Mouse (Mus musculus): ENCODE data around the gene Fabp3. TPM values are rescaled to one million over a fixed set of nuclear protein-coding genes. Genes with fewer than 3 reads are reported as not detected.

The Fabp3 gene
- polyA plus RNA-seq, 1 experiment from 2014 or later: 170 TPM

- peaks cover 26% of the 10 kb centered on the region for H3K36me3 ChIP-seq (ENCODE audit: control insufficient read depth, insufficient read depth, low read length)
- no peaks in the 10 kb centered on the region for H3K27me3 ChIP-seq (ENCODE audit: control insufficient read depth, insufficient read depth, low read length)
- WGBS: under 1% methylated on average over 19 of the region's 19 CpGs
- peak overlapping the region; percentile 73 for H3K27ac ChIP-seq (replicated peaks; ENCODE audit: low read depth, low read length)
- DNase-seq (no peak), ATAC-seq (ENCODE audit: low FRiP score, low TSS enrichment) (no peak)
- no peaks in the 10 kb centered on the region for H3K9me3 ChIP-seq (ENCODE audit: control insufficient read depth, low read length)
- H3K4me2 ChIP-seq (ENCODE audit: low read length): peak overlapping the region; percentile 72
- peak overlapping the region; percentile 68 for H3K4me3 ChIP-seq (replicated peaks; ENCODE audit: low read depth, low read length)
- H3K9ac ChIP-seq (replicated peaks; ENCODE audit: low read length): peak overlapping the region; percentile 59
- peaks cover 17% of the 10 kb centered on the region for H3K4me1 ChIP-seq (ENCODE audit: control insufficient read depth, insufficient read depth, low read length)
Observed at GRCm38 (mm10) chr4:130360238-130360590, 51.8 kb downstream of the Fabp3 start.

Other genes with a start within 250 kb of the Fabp3 start
- gene Pef1, start 206.0 kb upstream of the Fabp3 start, polyA plus RNA-seq (2014; fragmentation: Nextera tagmentation; extraction: Ambion mirVana): 68.8 and 71.6 TPM in 2 replicates
- 1.6 TPM in 2 replicates for gene Hcrtr1, start 169.2 kb upstream of the Fabp3 start, polyA plus RNA-seq (2014; fragmentation: Nextera tagmentation; extraction: Ambion mirVana)
- gene Tinagl1, start 133.5 kb upstream of the Fabp3 start, polyA plus RNA-seq (2014; fragmentation: Nextera tagmentation; extraction: Ambion mirVana): 1.2 and 1.7 TPM in 2 replicates
- not detected in 2 replicates for gene Gm853, start 86.2 kb upstream of the Fabp3 start, polyA plus RNA-seq (2014; fragmentation: Nextera tagmentation; extraction: Ambion mirVana)
- 49.2 and 52.1 TPM in 2 replicates for gene Serinc2, start 29.4 kb upstream of the Fabp3 start, polyA plus RNA-seq (2014; fragmentation: Nextera tagmentation; extraction: Ambion mirVana)
- gene Gm10570, start 79 bp downstream of the Fabp3 start, polyA plus RNA-seq (2014; fragmentation: Nextera tagmentation; extraction: Ambion mirVana): 0.65 TPM in 1 of 2 replicates, not detected in the other
- 98.7 and 101 TPM in 2 replicates for gene Zcchc17, start 51.3 kb downstream of the Fabp3 start, polyA plus RNA-seq (2014; fragmentation: Nextera tagmentation; extraction: Ambion mirVana)
- gene Snrnp40, start 51.5 kb downstream of the Fabp3 start, polyA plus RNA-seq (2014; fragmentation: Nextera tagmentation; extraction: Ambion mirVana): 98.8 and 113 TPM in 2 replicates

Measured in midbrain, embryonic 14.5 days (tissue).